Mouse (Mus musculus): ENCODE measurements around the gene Tob1.

Gene Tob1

GRCm38 (mm10) chr11:94198405-94199146 is 12.7 kb upstream of the Tob1 start:
- DNase-seq (ENCODE audit: low read depth, low spot score) = no peak

DNA sequence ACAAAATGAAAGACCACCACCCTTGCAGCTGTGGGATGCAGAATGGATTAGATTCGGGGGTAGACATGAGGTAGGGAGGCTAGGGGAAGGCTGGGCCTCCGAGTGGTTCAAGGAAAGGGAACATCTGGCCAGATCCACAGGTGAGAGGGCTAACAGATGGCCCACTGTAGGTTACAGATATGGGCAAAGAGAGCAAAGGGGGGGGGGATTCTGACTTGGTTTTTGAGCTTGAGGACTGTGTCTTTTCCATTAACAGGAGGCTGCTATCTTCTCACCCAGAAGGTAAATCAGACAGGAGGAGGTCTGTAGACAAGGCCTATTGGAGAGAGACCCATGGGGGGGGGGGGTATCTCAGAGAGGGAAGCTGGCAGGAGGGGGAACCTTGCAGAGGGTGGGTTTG is 11.5 kb upstream of the Tob1 start:
- DNase-seq (ENCODE audit: low read depth, low spot score) = no peak

DNA sequence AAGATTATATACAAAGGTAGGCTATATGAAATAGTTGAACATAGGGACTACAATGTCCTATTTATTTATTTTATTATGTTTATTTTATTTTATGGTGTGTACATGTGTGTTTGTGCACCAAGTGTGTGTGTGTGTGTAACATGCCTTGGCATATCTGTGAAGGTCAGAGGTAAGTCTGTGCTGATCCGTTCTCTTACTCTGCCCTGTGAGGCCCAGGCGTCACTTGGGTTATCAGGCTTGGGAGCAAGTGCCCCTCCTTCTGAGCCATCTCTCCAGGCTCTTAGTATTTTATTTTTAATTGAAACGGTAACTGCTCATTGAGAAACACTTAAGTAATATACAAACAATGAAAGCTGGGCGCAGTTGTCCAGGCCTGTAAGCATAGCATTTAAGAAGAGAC is 10.8 kb upstream of the Tob1 start:
- no peak for DNase-seq (ENCODE audit: low read depth, low spot score)

GRCm38 (mm10) chr11:94202106-94202505 is 9.1 kb upstream of the Tob1 start:
- no peak for DNase-seq (ENCODE audit: low read depth, low spot score)

GRCm38 (mm10) chr11:94203066-94203465 is 8.2 kb upstream of the Tob1 start:
- DNase-seq (ENCODE audit: low read depth, low spot score) = no peak

- DNase-seq (ENCODE audit: low read depth, low spot score) = no peak
Measured at GRCm38 (mm10) chr11:94206398-94207114, 4.7 kb upstream of the Tob1 start.

GRCm38 (mm10) chr11:94208811-94209675 is 2.2 kb upstream of the Tob1 start:
- no peak for DNase-seq (ENCODE audit: low read depth, low spot score)

DNA sequence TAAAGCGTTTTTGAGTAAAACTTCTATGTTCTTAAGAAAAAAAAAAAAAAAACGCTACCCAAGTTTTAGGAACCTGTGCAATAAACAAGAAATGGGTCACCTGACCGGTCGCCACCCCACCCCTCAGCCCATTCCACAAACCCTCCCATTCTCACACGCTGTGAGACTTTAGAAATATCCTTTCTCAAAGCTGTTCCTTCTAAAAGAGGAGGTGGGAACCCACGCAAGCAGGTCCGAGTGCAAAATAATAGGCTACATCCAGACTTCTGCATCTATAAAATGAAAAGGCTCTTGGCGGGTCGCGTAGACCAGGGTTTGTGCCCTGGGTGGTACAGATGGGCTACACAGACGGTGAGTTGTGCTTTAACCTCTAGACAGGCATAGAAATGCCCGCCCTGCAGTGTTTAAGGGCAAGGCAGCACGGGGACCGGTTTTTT is 1.5 kb upstream of the Tob1 start:
- no peak for DNase-seq (ENCODE audit: low read depth, low spot score)

DNA sequence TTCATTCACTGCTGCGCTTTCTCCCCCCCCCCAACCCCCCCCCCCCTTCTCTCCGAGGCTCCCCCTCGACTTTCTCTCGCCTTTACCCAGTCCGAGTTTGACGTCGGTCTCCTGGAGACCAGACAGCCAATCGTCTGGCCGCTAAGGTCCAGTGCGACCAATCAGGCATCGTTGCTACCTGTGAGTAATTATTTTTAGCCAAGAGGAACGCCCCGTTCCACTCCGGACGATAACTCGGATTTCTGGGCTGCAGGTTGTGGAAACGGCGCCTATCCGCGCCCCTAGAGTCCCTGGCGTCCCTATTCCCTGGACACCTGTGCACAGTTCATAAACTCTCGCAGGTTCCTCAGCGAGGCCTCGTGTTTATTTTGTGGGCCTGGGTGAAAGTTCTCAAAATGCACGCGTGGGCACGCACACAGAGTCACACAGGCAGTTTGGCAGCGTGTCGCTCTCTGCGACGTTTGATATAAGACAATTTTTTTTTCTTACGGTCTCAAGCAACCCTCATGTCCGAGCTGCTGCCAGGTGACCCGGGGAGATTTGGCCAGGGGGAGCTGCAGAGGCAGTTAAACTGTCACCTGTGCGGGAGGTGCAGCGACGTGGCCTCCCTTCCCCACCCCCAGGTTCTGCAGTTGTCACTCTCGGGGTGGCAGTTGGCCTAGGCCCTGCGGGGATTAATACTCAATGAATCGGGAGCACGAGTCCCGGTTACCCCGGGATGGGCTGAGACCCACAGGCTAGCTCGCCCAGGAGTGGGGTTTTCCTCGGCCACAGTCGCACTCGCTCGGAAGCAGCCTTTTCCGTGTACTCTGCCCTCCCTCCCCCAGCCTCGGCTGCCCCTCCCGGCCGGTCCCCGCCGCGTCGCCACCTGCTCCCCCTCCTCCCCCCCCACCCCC is 815 bp upstream of the Tob1 start:
- peak; percentile 90 for DNase-seq (ENCODE audit: low read depth, low spot score)

- no peak for DNase-seq (ENCODE audit: low read depth, low spot score)
Measured at GRCm38 (mm10) chr11:94211651-94212488, 616 bp downstream of the Tob1 start.

DNA sequence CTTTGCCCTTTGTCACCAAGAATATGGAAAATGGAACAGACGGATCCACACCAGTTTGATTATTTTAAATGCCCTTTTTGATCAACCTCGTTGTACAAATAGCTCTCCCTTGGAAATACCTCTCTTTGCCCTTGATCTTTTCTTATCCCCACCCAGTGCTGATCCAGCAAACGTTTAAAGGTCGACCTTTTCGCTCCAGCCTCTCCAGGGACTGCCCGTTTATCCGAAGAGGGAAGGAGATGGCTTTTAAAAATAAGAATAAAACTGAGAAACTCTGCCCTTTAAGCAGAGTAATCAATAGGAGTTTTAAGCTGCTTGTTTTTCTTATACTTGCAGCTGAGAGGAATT is 1.2 kb downstream of the Tob1 start:
- DNase-seq (ENCODE audit: low read depth, low spot score) = no peak

GRCm38 (mm10) chr11:94212997-94213396 is 1.7 kb downstream of the Tob1 start:
- DNase-seq (ENCODE audit: low read depth, low spot score) = no peak

- DNase-seq (ENCODE audit: low read depth, low spot score) = no peak
Measured at GRCm38 (mm10) chr11:94213735-94214594, 2.7 kb downstream of the Tob1 start.

DNA sequence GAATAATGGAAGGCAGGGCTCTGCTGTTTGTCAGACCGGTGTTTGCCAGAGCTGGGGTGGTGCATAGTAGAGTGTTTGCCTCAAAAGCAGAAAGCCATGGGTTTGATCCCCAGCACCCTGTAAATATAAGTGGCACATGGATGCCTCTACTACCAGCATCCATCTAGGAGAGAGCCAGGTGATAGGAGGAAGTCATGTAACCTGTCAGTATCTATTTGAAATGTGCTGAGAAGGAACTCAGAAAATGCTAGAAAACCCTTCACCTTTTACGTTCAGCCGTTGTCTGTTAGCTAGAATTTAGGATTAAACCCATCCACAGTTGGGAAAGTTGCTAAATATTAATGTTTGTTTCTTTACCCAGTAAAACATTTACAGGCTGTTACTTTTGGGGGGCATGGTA is 4.3 kb downstream of the Tob1 start:
- no peak for DNase-seq (ENCODE audit: low read depth, low spot score)

DNA sequence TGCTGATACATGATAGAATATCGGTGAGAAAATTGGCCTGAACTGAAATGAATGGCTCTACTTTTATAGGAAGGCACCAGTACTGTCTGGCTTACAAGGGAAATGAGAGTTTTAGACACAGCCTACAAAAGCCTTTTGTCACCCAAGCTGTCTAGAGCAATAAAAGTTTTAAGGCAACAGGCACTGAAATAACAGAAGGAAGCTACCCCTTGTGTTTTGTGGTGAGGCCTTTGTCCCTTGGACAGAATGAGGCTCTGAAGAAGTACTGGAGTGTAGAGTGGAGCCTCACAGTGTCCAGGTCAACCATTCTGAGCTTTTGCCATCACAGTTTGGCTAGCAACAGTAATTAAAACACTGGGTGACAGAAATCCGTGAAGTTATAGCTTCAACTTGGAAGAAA is 5.0 kb downstream of the Tob1 start:
- no peak for DNase-seq (ENCODE audit: low read depth, low spot score)

- DNase-seq (ENCODE audit: low read depth, low spot score) = no peak
Measured at GRCm38 (mm10) chr11:94221257-94221656, 10.0 kb downstream of the Tob1 start.

- no peak for DNase-seq (ENCODE audit: low read depth, low spot score)
Measured at GRCm38 (mm10) chr11:94223531-94223930, 12.3 kb downstream of the Tob1 start.

- DNase-seq (ENCODE audit: low read depth, low spot score) = no peak
Measured at GRCm38 (mm10) chr11:94225985-94226384, 14.7 kb downstream of the Tob1 start.

DNA sequence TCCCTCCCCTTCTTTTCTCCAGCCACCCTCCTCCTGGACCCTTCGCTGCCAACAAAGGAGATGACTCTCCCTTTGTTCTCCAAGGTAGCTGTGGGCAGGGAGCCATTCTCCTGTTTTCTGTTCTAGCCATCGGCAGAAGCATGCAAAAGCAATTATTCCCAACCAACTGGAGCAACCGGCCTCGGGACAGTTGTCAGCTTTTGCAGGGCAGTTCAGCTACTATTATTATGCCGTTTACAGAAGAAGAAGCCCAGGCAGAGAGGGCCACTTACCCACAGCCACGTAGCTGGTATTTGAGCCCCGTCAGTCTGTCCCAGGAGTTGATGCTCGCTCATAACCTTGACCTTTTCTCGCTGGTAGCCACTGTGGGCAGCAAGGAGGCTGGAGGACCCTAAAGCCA is 17.2 kb downstream of the Tob1 start:
- DNase-seq (ENCODE audit: low read depth, low spot score) = no peak

Data from retina, postnatal 7 days (tissue).